20 mouse cellular contexts compared by ENCODE assay signal in genomic region chr8:104075079-104075478, GRCm38 (mm10). TPM values are rescaled to one million over a fixed set of nuclear protein-coding genes. Genes with fewer than 3 reads are reported as not detected.
"Had no signal": no experiment of that assay in that cellular context is flagged by ENCODE, and none has a peak within 500 bp of the region (broad histone marks: within the 10 kb centered on the region; RNA-seq: fewer than 3 reads in every experiment).

No protein-coding gene starts in this region.

- H3K27me3 ChIP-seq: intestine, embryonic 15.5 days; liver, embryonic 13.5 days; neural tube, embryonic 12.5 days; neural tube, embryonic 15.5 days had no signal

- H3K9me3 ChIP-seq: intestine, embryonic 15.5 days; liver, embryonic 13.5 days; neural tube, embryonic 12.5 days; neural tube, embryonic 15.5 days had no signal

- DNase-seq: kidney, adult 11 months; kidney, adult 9 months; kidney, postnatal 25 days; layer of hippocampus, adult 9-11 months; liver, embryonic 13.5 days; lung, adult 2 months; lung, postnatal 14 days; lung, postnatal 4 days; midbrain, embryonic 14.5 days; right cerebral cortex, adult 18-20 months; right cerebral cortex, postnatal 25 days; thymus, adult 18-20 months; thymus, postnatal 14 days; thymus, postnatal 4 days had no signal

- H3K4me1 ChIP-seq: liver, embryonic 13.5 days; neural tube, embryonic 12.5 days; neural tube, embryonic 15.5 days had no signal

- H3K9ac ChIP-seq: intestine, embryonic 15.5 days; liver, embryonic 13.5 days; neural tube, embryonic 12.5 days; neural tube, embryonic 15.5 days had no signal

- H3K4me2 ChIP-seq: intestine, embryonic 15.5 days; liver, embryonic 13.5 days; neural tube, embryonic 12.5 days; neural tube, embryonic 15.5 days had no signal

- H3K36me3 ChIP-seq: intestine, embryonic 15.5 days; liver, embryonic 13.5 days; neural tube, embryonic 12.5 days; neural tube, embryonic 15.5 days had no signal

- H3K4me3 ChIP-seq: intestine, embryonic 15.5 days; layer of hippocampus, adult 2 months; liver, embryonic 13.5 days; neural tube, embryonic 12.5 days; neural tube, embryonic 15.5 days had no signal

- H3K27ac ChIP-seq: intestine, embryonic 15.5 days; layer of hippocampus, adult 2 months; liver, embryonic 13.5 days; neural tube, embryonic 12.5 days; neural tube, embryonic 15.5 days had no signal

RNA-seq across cellular contexts. Expression of gene Cdh5, which starts 26.3 kb away (rescaled TPM):
- total RNA-seq: megakaryocyte progenitor cell, adult 5-6 weeks; megakaryocyte-erythroid progenitor cell, adult 5-6 weeks had no signal
